In genomic region chr9:23264471-23264870, GRCm38 (mm10) we compare ENCODE assay signal across 29 mouse cellular contexts. TPM values are rescaled to one million over a fixed set of nuclear protein-coding genes. Genes with fewer than 3 reads are reported as not detected.
"Had no signal": no experiment of that assay in that cellular context is flagged by ENCODE, and none has a peak within 500 bp of the region (broad histone marks: within the 10 kb centered on the region; RNA-seq: fewer than 3 reads in every experiment).

No protein-coding gene starts in this region.

- H3K4me3 ChIP-seq: heart, embryonic 10.5 days; heart, embryonic 12.5 days; hindbrain, embryonic 10.5 days; hindbrain, embryonic 12.5 days; intestine, embryonic 15.5 days; layer of hippocampus, adult 2 months; limb, embryonic 13.5 days; limb, embryonic 15.5 days; liver, embryonic 12.5 days had no signal

- H3K27me3 ChIP-seq: heart, embryonic 12.5 days; hindbrain, embryonic 12.5 days; intestine, embryonic 15.5 days; limb, embryonic 15.5 days; liver, embryonic 12.5 days had no signal

- H3K9me3 ChIP-seq: heart, embryonic 10.5 days; intestine, embryonic 15.5 days; limb, embryonic 13.5 days; limb, embryonic 15.5 days; liver, embryonic 12.5 days had no signal

- H3K4me1 ChIP-seq: hindbrain, embryonic 10.5 days; hindbrain, embryonic 12.5 days; intestine, embryonic 15.5 days; limb, embryonic 13.5 days; limb, embryonic 15.5 days; liver, embryonic 12.5 days had no signal

- H3K4me2 ChIP-seq: heart, embryonic 12.5 days; hindbrain, embryonic 12.5 days; hindbrain, embryonic 14.5 days; intestine, embryonic 15.5 days; limb, embryonic 13.5 days; limb, embryonic 15.5 days; liver, embryonic 12.5 days had no signal

- H3K27ac ChIP-seq: heart, embryonic 10.5 days; hindbrain, embryonic 10.5 days; hindbrain, embryonic 12.5 days; hindbrain, embryonic 14.5 days; intestine, embryonic 15.5 days; layer of hippocampus, adult 2 months; limb, embryonic 13.5 days; limb, embryonic 15.5 days; liver, embryonic 12.5 days; liver, embryonic 14.5 days had no signal

- ATAC-seq: hindbrain, embryonic 16.5 days; inflammation-experienced regulatory T-cells, adult 6 months; intestine, embryonic 15.5 days; intestine, postnatal 0 days; liver, embryonic 12.5 days had no signal

- H3K9ac ChIP-seq: heart, embryonic 12.5 days; hindbrain, embryonic 12.5 days; hindbrain, embryonic 14.5 days; intestine, embryonic 15.5 days; limb, embryonic 13.5 days; limb, embryonic 15.5 days; liver, embryonic 12.5 days; liver, embryonic 14.5 days had no signal

- H3K36me3 ChIP-seq: heart, embryonic 10.5 days; heart, embryonic 12.5 days; hindbrain, embryonic 10.5 days; hindbrain, embryonic 12.5 days; intestine, embryonic 15.5 days; limb, embryonic 15.5 days; liver, embryonic 12.5 days had no signal

- DNase-seq: gastrocnemius, postnatal 10 days; gastrocnemius, postnatal 25 days; heart, adult 18-20 months; heart, postnatal 10 days; heart, postnatal 4 days; kidney, adult 18-20 months; kidney, adult 8-10 months; kidney, postnatal 10 days; kidney, postnatal 25 days; kidney, postnatal 4 days; layer of hippocampus, adult 9-11 months; layer of hippocampus, postnatal 36 days; left cerebral cortex, postnatal 4 days; lung, adult 18-20 months had no signal

RNA-seq across cellular contexts. Expression of gene Bmper, which starts 41.6 kb away (rescaled TPM):
- total RNA-seq: granulocyte monocyte progenitor cell, adult 5-6 weeks had no signal
- polyA plus RNA-seq: inflammation-experienced regulatory T-cells, adult 6 months had no signal
